Mouse (Mus musculus) left cerebral cortex, postnatal 14 days (tissue): ENCODE data around the gene Kmt5c. TPM values are rescaled to one million over a fixed set of nuclear protein-coding genes. Genes with fewer than 3 reads are reported as not detected.
"Not testable (repeated sequence)": the region's sequence is repeated elsewhere in the genome, so short reads cannot be mapped to it uniquely, and the experiment has no call there.

Experiments
- DNase-seq, 2 experiments: peaks; one replicate each; pipeline ENCODE4 v3.0.0; 2021 to 2022; ENCODE audit warnings: low spot score in 2 of 2, mixed read lengths in 1 of 2
- intact Hi-C: fragments of 180-260 bp; cut with DNase I; formaldehyde crosslinking; loops from one replicate; pipeline ENCODE4 v1.15.1; 2025
- total RNA-seq, 2 experiments: library from RNA; stranded (reverse); gene quantifications; 2 replicates each; pipeline ENCODE4 v1.2.3; 2021

Gene Kmt5c
- total RNA-seq, 2 experiments from 2014 or later: 37.1 to 43.3 TPM

DNA sequence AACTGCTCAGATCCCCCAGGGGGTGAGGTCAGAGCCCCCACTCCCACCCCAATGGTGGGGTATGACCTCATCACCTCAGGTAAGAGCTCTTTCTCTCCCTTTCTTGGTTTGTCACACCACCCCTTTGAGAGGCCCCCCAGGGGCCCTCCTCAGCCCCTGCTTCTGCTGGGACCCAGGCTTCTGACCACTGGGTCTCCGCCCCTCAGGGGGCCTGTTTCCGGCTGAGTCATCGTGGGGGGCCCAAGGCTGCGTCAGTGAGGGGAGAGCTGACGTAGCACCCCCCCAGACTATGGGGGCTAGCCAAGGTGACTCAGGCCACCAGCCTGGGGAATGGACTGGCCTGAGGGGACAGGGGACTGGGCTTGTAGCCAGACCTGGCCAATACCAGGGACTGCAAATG lies 40.0 kb downstream of the Kmt5c start:
- intact Hi-C loops: no loop called here

DNA sequence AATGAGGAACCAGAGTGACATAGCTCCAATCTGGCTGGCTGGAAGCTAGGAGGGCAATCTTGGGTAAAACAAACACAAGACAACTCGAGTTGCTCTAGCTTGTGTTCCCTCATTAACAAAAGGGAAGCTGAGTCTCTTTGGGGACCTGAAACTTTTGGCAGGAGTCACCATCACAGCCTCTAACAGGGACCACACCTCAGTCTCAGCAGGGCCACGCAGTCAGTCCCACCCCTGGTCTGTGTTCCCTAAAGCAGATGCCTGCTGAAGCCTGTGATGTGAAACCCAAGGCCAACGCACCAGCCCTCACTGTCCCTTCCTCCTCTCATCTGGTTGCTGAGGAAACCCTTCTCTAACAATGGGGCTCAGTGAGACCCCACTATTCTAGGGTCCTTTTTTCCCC lies 42.2 kb downstream of the Kmt5c start:
- intact Hi-C loops: no loop called here

More for the DNA sequence above, 40.0 kb downstream of the Kmt5c start:
- no peak for DNase-seq

DNA sequence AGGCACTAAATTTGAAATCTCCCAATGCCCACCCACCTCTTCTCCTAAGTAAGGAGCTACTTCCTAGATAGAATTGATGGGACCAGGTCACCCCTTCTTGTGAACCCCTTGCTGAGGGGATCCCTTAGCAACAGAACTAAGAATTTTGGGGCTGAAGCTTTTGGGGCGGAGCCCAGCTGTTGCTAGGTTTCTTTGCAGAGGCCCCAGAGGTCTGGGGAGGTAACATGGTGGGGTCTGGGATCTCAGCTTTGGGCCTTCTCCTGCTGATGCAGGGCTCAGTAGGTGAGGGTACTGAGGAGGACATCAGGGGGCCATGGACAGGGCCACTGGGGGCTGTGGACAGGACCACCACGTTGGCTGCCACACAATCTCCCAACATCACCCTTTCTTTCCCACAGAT lies 42.8 kb downstream of the Kmt5c start, which contains the start of the genes Il11 and Tmem190:
Il11 (minus strand) TSS at position 101 of the 400 bp plus-strand sequence.
Tmem190 (plus strand) TSS at position 179 of the 400 bp plus-strand sequence.
- DNase-seq: no peak
- intact Hi-C loops: no loop called here

More for the DNA sequence above, 42.2 kb downstream of the Kmt5c start:
- DNase-seq: no peak

DNA sequence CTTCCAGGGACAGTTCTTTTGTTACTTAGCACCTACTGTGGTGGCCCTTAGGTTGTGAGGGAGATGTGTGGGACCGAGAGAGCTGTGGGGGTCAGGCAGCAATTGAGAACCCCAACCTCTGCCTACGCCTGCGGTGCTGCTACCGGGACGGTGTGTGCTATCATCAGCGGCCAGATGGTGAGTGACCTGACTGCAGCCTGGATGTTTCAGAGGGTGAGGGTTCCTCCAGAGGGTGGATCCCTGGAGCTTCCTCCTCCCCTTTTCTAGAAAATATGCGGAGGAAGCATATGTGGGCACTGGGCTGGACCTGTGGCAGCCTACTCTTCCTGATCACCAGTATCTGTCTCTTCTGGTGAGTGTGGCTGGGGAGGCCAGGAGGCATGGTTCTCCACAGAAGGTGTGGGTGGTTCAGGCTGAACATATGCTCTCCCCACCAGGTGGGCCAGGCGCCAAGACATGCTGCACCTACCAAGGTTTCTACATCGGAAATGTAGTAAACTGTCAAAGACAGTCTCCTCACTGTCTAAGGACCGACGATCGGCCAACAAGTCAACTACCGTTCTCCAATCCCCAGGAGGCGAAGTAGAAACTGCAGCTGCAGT lies 43.9 kb downstream of the Kmt5c start:
- peak in 1 of 2 experiments; percentile 26 for DNase-seq
- intact Hi-C loops: no loop called here

DNA sequence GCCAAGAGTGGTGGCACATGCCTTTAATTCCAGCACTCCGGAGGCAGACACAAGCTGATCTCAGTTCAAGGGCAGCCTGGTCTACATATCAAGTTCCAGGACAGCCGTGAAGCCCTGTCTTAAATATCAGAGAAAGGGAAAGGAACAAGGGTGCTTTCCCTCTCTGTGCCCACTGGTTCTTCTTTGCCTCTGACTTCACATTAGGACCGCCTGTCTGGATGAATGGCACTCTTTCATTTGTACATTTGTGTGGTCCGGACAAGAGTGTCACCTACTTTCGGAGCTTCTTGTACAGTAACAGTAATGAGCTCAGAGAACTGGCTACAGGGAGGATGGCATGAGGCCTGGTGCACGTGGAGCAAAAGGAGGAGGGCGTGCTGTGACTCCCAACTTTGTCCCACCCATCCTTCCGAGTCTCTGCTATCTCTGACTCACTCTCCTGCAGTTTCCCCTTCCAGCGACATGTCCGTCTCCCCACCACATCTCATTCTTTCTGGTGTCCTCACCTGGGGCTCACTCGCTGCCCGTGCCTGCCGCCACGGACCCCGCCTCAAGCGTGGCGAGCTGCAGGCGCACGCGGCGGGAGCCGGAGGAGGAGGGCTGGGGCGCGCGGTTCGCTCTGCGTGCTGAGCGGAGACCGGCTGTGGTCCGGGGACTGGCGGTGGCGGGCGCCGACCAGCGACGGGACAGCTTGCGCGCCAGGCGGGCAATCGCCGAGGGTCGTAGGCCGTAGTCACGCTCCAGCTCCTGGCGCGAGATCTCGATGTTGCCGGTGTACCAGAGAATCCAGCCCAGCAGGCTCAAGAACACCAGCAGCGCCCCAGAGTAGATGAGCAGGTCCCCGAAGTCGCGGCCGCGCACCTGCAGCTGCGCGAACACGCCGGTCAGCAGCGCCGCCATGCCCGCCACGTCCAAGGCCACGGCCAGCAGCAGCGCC lies 48.9 kb downstream of the Kmt5c start:
- intact Hi-C loops: no loop called here
- peak; percentile 46 to 47 for DNase-seq

DNA sequence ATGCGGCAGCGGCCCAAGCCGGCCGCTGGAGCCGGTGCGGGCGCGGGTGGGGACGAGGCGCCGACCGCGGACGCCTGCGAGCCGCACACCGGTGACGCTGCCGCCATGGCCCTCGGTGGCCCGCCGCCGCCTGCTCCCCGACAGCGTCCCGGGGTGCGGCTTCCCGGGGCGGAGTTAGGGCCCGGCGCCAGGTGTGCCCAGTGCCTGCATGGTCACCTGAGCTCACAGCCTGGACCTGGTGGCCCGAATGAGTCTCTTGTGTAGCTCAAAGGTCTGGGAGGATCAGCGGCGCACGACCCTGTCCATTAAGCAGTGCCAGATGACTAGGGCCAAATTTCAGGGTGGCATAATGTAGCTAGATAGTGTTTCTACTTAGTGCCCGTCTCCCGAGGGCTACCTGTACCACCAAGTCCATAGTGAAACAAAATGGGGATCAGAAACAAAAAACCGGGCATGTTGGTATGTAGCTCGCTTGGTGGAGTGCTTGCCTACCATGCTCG lies 49.6 kb downstream of the Kmt5c start, which contains the start of gene Tmem238:
Tmem238 (minus strand) TSS at position 221 of the 500 bp plus-strand sequence.
- intact Hi-C loops: no loop called here
- DNase-seq: no peak

DNA sequence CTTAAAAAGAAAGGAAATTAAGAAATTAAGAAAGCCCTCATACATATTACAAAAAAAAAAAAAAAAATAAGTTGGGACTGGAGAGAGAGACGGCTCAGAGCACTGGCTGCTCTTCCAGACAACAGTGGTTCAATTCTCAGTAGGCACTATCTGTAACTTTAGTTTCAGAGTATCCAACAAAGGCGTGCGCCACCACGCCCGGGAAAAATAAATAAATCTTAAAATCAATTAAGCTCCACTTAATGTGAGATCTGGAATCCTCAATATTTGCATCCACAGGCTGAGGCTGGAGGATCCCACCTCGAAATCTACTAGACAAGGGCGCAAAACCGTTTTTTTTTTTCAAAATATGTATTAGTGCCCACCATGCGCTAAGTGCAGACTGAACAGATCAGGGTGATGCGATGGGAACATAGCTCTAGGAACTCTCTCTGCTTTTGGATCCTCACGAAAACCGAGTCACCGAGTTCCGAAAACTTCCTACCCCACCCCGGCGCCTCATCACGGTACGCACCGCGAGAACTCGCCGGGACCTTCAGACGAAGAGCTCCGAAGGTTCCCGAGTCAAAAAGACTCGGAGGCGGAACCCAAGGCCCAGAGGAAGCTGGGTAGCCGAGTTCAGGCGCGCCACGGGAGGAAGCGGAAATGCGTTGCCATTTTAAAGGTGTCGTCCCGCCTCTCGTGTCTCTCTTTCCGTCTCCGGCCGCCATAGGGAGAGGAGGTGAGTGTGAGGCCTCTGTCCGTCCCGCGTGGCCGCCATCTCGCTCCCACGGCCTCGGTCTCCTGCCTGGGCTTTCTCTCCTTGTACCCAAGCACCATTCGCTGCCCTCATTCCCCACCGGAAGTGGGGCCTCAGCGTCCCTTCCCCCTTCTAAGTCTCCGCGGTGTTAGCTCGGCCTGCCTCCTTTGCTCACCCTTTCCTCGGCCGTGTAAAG lies 52.6 kb downstream of the Kmt5c start, which contains the start of gene Rpl28:
Rpl28 (plus strand) TSS at position 597 of the 935 bp plus-strand sequence.
- intact Hi-C loops: loop anchor here (5.0 to 10.0 kb wide), 2 partner anchors 50 to 78 kb away; partner anchors contain the start of gene Kmt5c

DNA sequence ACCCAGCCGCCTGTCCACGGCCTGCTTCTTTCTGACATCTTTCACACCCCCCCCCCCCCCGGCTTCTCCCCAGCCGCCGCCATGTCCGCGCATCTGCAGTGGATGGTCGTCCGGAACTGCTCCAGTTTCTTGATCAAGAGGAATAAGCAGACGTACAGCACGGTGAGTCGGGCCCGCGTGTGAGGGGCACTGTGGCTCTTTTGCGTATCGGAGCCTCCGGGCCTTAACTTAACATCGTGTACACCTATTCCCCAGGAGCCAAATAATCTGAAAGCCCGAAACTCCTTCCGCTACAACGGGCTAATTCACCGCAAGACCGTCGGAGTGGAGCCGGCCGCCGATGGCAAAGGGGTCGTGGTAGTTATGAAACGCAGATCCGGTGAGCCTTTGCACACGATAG lies 53.3 kb downstream of the Kmt5c start:
- intact Hi-C loops: loop anchor here (5.0 to 10.0 kb wide), 2 partner anchors 51 to 78 kb away; partner anchors contain the start of gene Kmt5c
- not testable (repeated sequence) for DNase-seq

More for the DNA sequence above, 52.6 kb downstream of the Kmt5c start, which contains the start of gene Rpl28:
- peak; percentile 96 to 97 for DNase-seq

DNA sequence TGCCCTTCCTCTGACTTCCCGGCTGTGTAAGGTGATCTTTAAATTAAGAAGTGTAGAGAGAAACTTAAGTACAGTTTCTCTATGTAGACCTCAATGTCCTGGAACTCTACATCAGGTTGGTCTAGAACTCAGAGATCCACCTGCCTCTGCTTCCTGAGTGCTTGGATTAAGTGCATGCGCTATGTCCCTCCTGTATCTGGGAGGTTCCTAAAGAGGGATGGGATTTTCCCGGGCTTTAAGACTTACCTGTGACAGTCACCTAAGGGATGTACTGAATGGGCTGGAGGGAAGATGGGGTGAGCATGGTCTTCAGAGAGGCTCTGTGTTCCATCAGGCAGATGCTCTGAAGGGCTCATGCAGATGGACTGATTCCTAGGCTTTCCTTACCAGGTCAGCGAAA lies 53.8 kb downstream of the Kmt5c start:
- DNase-seq: no peak
- intact Hi-C loops: loop anchor here (5.0 to 10.0 kb wide), 2 partner anchors 51 to 79 kb away; partner anchors contain the start of gene Kmt5c

DNA sequence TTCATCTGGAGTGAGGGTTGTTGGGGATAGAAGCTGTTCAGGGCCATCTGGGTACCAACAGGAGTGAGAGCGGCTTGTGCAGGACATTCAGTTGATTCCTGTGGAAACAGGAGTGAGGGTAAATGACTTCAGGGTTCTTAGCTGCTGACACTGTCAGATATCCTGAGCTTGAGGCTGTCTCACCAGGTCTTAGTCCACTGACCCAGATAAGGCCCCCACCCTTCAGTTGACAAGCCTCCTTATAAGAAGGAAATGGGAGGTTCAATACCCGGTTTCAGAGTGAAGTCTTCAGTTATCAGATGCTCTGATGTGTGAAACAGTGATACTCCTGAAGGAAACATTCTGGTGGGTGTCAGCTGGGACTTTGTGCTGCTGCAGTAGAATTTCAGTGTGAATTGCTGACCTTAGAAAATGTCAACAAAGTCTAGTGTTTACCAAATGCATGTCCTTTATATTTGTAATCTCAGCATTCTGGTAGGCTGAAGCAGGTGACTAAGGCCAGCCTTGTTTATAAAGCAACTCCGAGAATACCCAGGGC lies 54.8 kb downstream of the Kmt5c start:
- intact Hi-C loops: loop anchor here (5.0 to 10.0 kb wide), 2 partner anchors 52 to 80 kb away; partner anchors contain the start of gene Kmt5c
- no peak for DNase-seq

DNA sequence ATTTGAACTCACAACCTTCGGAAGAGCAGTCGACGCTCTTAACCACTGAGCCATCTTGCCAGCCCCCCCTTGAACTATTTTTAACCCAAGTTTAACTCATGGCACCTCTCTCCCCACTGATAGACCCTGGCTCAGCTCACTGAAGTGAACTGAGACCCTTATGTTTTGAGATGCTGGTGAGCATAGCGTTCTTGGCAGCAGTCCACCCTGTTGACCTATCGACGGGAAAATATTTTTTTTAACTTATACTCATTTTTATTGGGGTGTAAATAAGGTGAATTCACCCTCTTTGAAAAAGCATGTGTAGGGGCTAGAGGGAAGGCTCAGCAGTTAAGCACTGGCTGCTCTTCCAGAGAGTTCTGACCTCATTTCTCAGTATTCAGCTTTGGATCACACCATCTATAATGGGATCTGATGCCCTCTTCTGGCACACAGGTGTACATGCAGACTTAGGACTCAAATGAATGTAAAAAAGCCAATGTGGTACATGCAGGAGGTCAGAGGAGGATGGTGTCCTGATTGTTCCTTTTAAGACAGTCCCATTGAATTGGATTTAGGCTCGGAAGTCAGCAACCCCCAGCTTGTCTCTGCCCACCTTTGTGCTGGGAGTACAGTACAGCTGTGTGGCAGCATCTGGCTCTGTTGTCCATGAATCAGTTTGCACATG lies 56.0 kb downstream of the Kmt5c start:
- intact Hi-C loops: loop anchor here (10.0 kb wide), 1 partner anchor 81 kb away; no protein-coding TSS in a partner anchor
- DNase-seq: peak; percentile 29 to 62

Other genes with a start within 250 kb of the Kmt5c start
- gene Ppp1r12c, start 238.4 kb upstream of the Kmt5c start, total RNA-seq: 100 to 1,000 TPM; 117 to 128 TPM
- gene Tnnt1, start 223.7 kb upstream of the Kmt5c start, total RNA-seq: 1 to 10 TPM; 2.7 to 4.3 TPM
- under 1 TPM in 1 of 2 experiments, not detected in 1; 0.55 TPM for gene Tnni3, start 215.9 kb upstream of the Kmt5c start, total RNA-seq
- gene Dnaaf3, start 207.7 kb upstream of the Kmt5c start, total RNA-seq: under 1 TPM; 0.31 to 0.34 TPM
- 100 to 1,000 TPM; 241 to 259 TPM for gene Syt5, start 192.6 kb upstream of the Kmt5c start, total RNA-seq
- gene Ptprh, start 136.1 kb upstream of the Kmt5c start, total RNA-seq: under 1 TPM; 0.57 to 0.93 TPM
- 10 to 100 TPM; 10.8 to 10.9 TPM for gene Tmem86b, start 108.7 kb upstream of the Kmt5c start, total RNA-seq
- gene Ppp6r1, start 81.1 kb upstream of the Kmt5c start, total RNA-seq: 100 to 1,000 TPM; 132 to 135 TPM
- gene Hspbp1, start 55.0 kb upstream of the Kmt5c start, total RNA-seq: 100 to 1,000 TPM; 102 to 108 TPM
- gene Brsk1, start 49.5 kb upstream of the Kmt5c start, total RNA-seq: 100 to 1,000 TPM; 330 to 331 TPM
- under 1 TPM in 1 of 2 experiments, not detected in 1; 0.21 TPM for gene Tmem150b, start 14.9 kb upstream of the Kmt5c start, total RNA-seq
- 1 to 10 TPM; 5.1 to 5.7 TPM for gene Cox6b2, start 13.0 kb downstream of the Kmt5c start, total RNA-seq
- not detected for gene Fam71e2, start 31.2 kb downstream of the Kmt5c start, total RNA-seq
- under 1 TPM; 0.18 to 0.55 TPM for gene Il11, start 42.7 kb downstream of the Kmt5c start, total RNA-seq
- not detected for gene Tmem190, start 42.8 kb downstream of the Kmt5c start, total RNA-seq
- 1 to 10 TPM; 2.7 to 4.4 TPM for gene Tmem238, start 49.5 kb downstream of the Kmt5c start, total RNA-seq
- 100 to 1,000 TPM; 480 to 489 TPM for gene Rpl28, start 52.8 kb downstream of the Kmt5c start, total RNA-seq
- 100 to 1,000 TPM; 115 to 145 TPM for gene Ube2s, start 72.5 kb downstream of the Kmt5c start, total RNA-seq
- gene Shisa7, start 104.6 kb downstream of the Kmt5c start, total RNA-seq: 100 to 1,000 TPM; 116 to 133 TPM
- 1 to 10 TPM; 4.6 to 5.0 TPM for gene Isoc2b, start 130.1 kb downstream of the Kmt5c start, total RNA-seq
- gene Isoc2a, start 137.0 kb downstream of the Kmt5c start, total RNA-seq: 1 to 10 TPM; 7.5 to 8.6 TPM
- under 1 TPM; 0.29 to 0.34 TPM for gene Gm36210, start 166.4 kb downstream of the Kmt5c start, total RNA-seq
- 10 to 100 TPM; 14.5 to 16.3 TPM for gene Zfp628, start 175.1 kb downstream of the Kmt5c start, total RNA-seq
- gene Nat14, start 181.9 kb downstream of the Kmt5c start, total RNA-seq: 10 to 100 TPM; 86.6 to 92.4 TPM
- gene Ssc5d, start 185.7 kb downstream of the Kmt5c start, total RNA-seq: 1 to 10 TPM; 2.3 to 2.9 TPM
- gene Sbk2, start 224.3 kb downstream of the Kmt5c start, total RNA-seq: under 1 TPM in 1 of 2 experiments, not detected in 1; 0.15 TPM
- under 1 TPM; 0.42 to 0.55 TPM for gene Sbk3, start 231.1 kb downstream of the Kmt5c start, total RNA-seq